Mouse (Mus musculus) stomach, embryonic 15.5 days (tissue): ENCODE measurements around the gene Mid1. TPM values are rescaled to one million over a fixed set of nuclear protein-coding genes. Genes with fewer than 3 reads are reported as not detected.
"Not testable (repeated sequence)": the region's sequence is repeated elsewhere in the genome, so short reads cannot be mapped to it uniquely, and the experiment has no call there.

Experiments
- ATAC-seq: fragments of 200-750 bp; cut with Nextera tagmentation; 2 replicates; pipeline ENCODE4 v1.8.0; 2017; ENCODE audit warnings: low read depth, moderate number of reproducible peaks, moderate TSS enrichment; ENCODE audit not compliant: insufficient read depth, low FRiP score
- H3K27ac ChIP-seq: fragments of 300-500 bp; sonication (generic); 2 replicates; pipeline ENCODE4 v1.5.1; 2015; ENCODE audit warnings: mild to moderate bottlenecking, inconsistent platforms
- H3K27me3 ChIP-seq: fragments of 300-500 bp; sonication (generic); replicated peaks from 2 replicates; pipeline ENCODE4 v1.6.1; 2015; ENCODE audit warnings: inconsistent platforms
- H3K36me3 ChIP-seq: fragments of 300-500 bp; sonication (generic); 2 replicates; pipeline ENCODE4 v1.6.1; 2015; ENCODE audit warnings: inconsistent platforms
- H3K4me1 ChIP-seq: fragments of 300-500 bp; sonication (generic); 2 replicates; pipeline ENCODE4 v1.6.1; 2015; ENCODE audit warnings: inconsistent platforms
- H3K4me2 ChIP-seq: fragments of 300-500 bp; sonication (generic); 2 replicates; pipeline ENCODE4 v1.6.1; 2015; ENCODE audit warnings: mild to moderate bottlenecking, inconsistent platforms
- H3K4me3 ChIP-seq: fragments of 300-500 bp; sonication (generic); replicated peaks from 2 replicates; pipeline ENCODE4 v1.5.1; 2015; ENCODE audit warnings: inconsistent platforms
- H3K9ac ChIP-seq: fragments of 300-500 bp; sonication (generic); 2 replicates; pipeline ENCODE4 v1.6.1; 2015; ENCODE audit warnings: inconsistent platforms
- H3K9me3 ChIP-seq: fragments of 300-500 bp; sonication (generic); 2 replicates; pipeline ENCODE4 v1.6.1; 2016; ENCODE audit warnings: inconsistent platforms
- WGBS: fragments of 180-500 bp; shearing (Covaris S2); methylation state at CpG from one replicate; pipeline ENCODE4 v1.1.7; 2015; 5-methylcytosine and 5-hydroxymethylcytosine counted together
- polyA plus RNA-seq: library from polyadenylated mRNA; unstranded; fragments of >200 nt; fragmentation: Nextera tagmentation; extraction: Ambion mirVana; gene quantifications from 2 replicates; pipeline ENCODE4 v1.2.1, GENCODE M21; 2015

The Mid1 gene
- polyA plus RNA-seq, 1 experiment from 2014 or later: 6.6 TPM

GRCm38 (mm10) chrX:169975681-169976131 lies 290.7 kb downstream of the Mid1 start:
- H3K9ac ChIP-seq, H3K27ac ChIP-seq, H3K4me3 ChIP-seq, H3K27me3 ChIP-seq, H3K4me2 ChIP-seq, ATAC-seq, H3K9me3 ChIP-seq, H3K4me1 ChIP-seq: not testable (repeated sequence)
- WGBS: 62% methylated on average over 3 of the region's 3 CpGs
- H3K36me3 ChIP-seq: peaks cover 15% of the 10 kb centered on the region; the same call in 1 of the 2 replicates

GRCm38 (mm10) chrX:169976340-169976739 lies 291.3 kb downstream of the Mid1 start:
- H3K36me3 ChIP-seq: peaks cover 15% of the 10 kb centered on the region; the same call in 1 of the 2 replicates
- WGBS: 61% methylated on average over 5 of the region's 5 CpGs
- not testable (repeated sequence) for H3K9me3 ChIP-seq, H3K4me3 ChIP-seq, ATAC-seq, H3K27ac ChIP-seq, H3K4me2 ChIP-seq, H3K4me1 ChIP-seq, H3K27me3 ChIP-seq, H3K9ac ChIP-seq

- not testable (repeated sequence) for H3K4me2 ChIP-seq, H3K27ac ChIP-seq, H3K4me1 ChIP-seq, ATAC-seq, H3K4me3 ChIP-seq, H3K27me3 ChIP-seq, H3K9ac ChIP-seq, H3K9me3 ChIP-seq
- H3K36me3 ChIP-seq: peaks cover 25% of the 10 kb centered on the region; the same call in 1 of the 2 replicates
- 87% methylated on average over 7 of the region's 7 CpGs for WGBS
These were observed 292.9 kb downstream of the Mid1 start for GRCm38 (mm10) chrX:169977856-169978435.

- WGBS: 62% methylated on average over 29 of the region's 29 CpGs
- Histone ChIP-seq H3K27ac (peak overlapping the region; percentile 4; the same call in 1 of the 2 replicates), H3K4me2 (0 out of 2 replicates have a peak overlapping the region, but pooled peaks have one; percentile 0), H3K36me3 (peaks cover 25% of the 10 kb centered on the region; the same call in 1 of the 2 replicates)
- not testable (repeated sequence) for H3K4me3 ChIP-seq, H3K9ac ChIP-seq, H3K27me3 ChIP-seq, H3K4me1 ChIP-seq, ATAC-seq, H3K9me3 ChIP-seq
These were observed 293.7 kb downstream of the Mid1 start for GRCm38 (mm10) chrX:169978436-169979381.

GRCm38 (mm10) chrX:169979461-169980202 lies 294.6 kb downstream of the Mid1 start:
- H3K4me1 ChIP-seq, H3K27ac ChIP-seq, H3K9ac ChIP-seq, H3K4me2 ChIP-seq, H3K4me3 ChIP-seq, H3K27me3 ChIP-seq, ATAC-seq: not testable (repeated sequence)
- peaks cover 27% of the 10 kb centered on the region for H3K36me3 ChIP-seq
- H3K9me3 ChIP-seq: peaks cover 15% of the 10 kb centered on the region; the same call in 1 of the 2 replicates
- WGBS: 80% methylated on average over 20 of the region's 20 CpGs

- not testable (repeated sequence) for H3K27ac ChIP-seq, H3K27me3 ChIP-seq, H3K4me2 ChIP-seq, ATAC-seq, H3K4me1 ChIP-seq, H3K9ac ChIP-seq, H3K4me3 ChIP-seq
- WGBS: 81% methylated on average over 6 of the region's 6 CpGs
- peaks cover 32% of the 10 kb centered on the region for H3K36me3 ChIP-seq
- H3K9me3 ChIP-seq: peaks cover 19% of the 10 kb centered on the region
These were observed 295.2 kb downstream of the Mid1 start for GRCm38 (mm10) chrX:169980203-169980556.

GRCm38 (mm10) chrX:169980809-169981289 lies 295.9 kb downstream of the Mid1 start:
- ATAC-seq: no peak
- Histone ChIP-seq H3K4me1 (no peaks in the 10 kb centered on the region), H3K27me3 (no peaks in the 10 kb centered on the region), H3K36me3 (peaks cover 37% of the 10 kb centered on the region), H3K9ac (no peak overlapping the region), H3K4me2 (no peak overlapping the region), H3K27ac (no peak overlapping the region), H3K9me3 (peaks cover 24% of the 10 kb centered on the region), H3K4me3 (no peak overlapping the region)
- WGBS: 78% methylated on average over 12 of the region's 12 CpGs

GRCm38 (mm10) chrX:169981761-169982181 lies 296.8 kb downstream of the Mid1 start:
- H3K36me3 ChIP-seq: peaks cover 42% of the 10 kb centered on the region

GRCm38 (mm10) chrX:169982606-169983400 lies 297.8 kb downstream of the Mid1 start:
- peaks cover 29% of the 10 kb centered on the region for H3K9me3 ChIP-seq
- H3K9ac ChIP-seq, H3K27ac ChIP-seq, H3K4me3 ChIP-seq, H3K4me1 ChIP-seq, H3K4me2 ChIP-seq, H3K27me3 ChIP-seq, ATAC-seq: not testable (repeated sequence)
- peaks cover 46% of the 10 kb centered on the region for H3K36me3 ChIP-seq
- WGBS: 88% methylated on average over 23 of the region's 23 CpGs

More at GRCm38 (mm10) chrX:169981761-169982181, 296.8 kb downstream of the Mid1 start:
- H3K4me1 ChIP-seq, H3K4me3 ChIP-seq, H3K27ac ChIP-seq, H3K4me2 ChIP-seq, ATAC-seq, H3K27me3 ChIP-seq, H3K9ac ChIP-seq: not testable (repeated sequence)
- WGBS: 73% methylated on average over 19 of the region's 19 CpGs
- peaks cover 25% of the 10 kb centered on the region for H3K9me3 ChIP-seq

GRCm38 (mm10) chrX:169983401-169984165 lies 298.6 kb downstream of the Mid1 start:
- Histone ChIP-seq H3K36me3 (peaks cover 44% of the 10 kb centered on the region), H3K9me3 (peaks cover 32% of the 10 kb centered on the region)
- H3K27ac ChIP-seq, H3K9ac ChIP-seq, H3K4me1 ChIP-seq, H3K27me3 ChIP-seq, H3K4me2 ChIP-seq, ATAC-seq, H3K4me3 ChIP-seq: not testable (repeated sequence)
- 81% methylated on average over 19 of the region's 19 CpGs for WGBS
